Mouse (Mus musculus): ENCODE measurements around the gene Rfc5.

DNA sequence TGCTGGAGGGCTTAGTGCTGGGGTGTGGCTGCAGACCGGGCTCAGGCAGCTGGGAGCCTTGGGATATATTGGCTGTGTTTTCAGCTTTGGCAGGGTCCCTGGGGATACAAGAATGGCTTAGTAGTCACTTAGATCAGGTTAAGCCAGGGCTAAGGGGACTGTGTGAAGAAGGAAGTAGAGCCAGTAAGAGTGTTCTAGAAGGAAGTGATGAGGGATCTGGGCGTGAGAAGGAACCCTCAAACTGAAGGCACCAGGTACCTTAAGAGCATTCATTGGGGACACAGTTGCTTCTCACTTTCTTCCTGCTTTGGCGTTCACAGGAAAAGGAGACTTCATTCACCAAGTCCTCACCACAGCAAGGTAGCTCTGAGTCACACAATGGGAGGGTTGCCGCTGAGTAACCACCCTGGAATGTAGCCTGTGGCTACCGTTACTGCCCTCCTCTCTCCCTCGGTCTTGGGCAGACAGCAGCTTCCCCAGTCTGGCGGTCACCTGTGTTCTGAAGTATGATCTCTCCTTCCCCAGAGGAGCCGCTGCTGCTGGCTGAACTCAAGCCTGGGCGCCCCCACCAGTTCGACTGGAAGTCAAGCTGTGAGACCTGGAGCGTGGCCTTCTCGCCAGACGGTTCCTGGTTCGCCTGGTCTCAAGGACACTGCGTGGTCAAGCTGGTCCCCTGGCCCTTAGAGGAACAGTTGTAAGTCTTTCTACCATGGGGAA is 25.6 kb downstream of the Rfc5 start:
- TF ChIP-seq POLR2AphosphoS2 (IDR thresholded peaks at IDR 0.05; ENCODE audit: insufficient read length, low read depth) (no peak), MAX (IDR thresholded peaks at IDR 0.05; ENCODE audit: low read depth) (no peak), POLR2A (IDR thresholded peaks at IDR 0.05; ENCODE audit: insufficient read length, low read depth) (no peak), TCF12 (IDR thresholded peaks at IDR 0.05; ENCODE audit: insufficient read depth, poor library complexity, severe bottlenecking) (no peak)
